Mouse (Mus musculus) liver, adult (tissue): Measurements from ENCODE around the gene Adk.

Experiments used
- GATA4 ChIP-seq: IDR thresholded peaks from 2 replicates; pipeline ENCODE4 v1.6.1; 2014; ENCODE audit warnings: mild to moderate bottlenecking, low read length; ENCODE audit not compliant: insufficient replicate concordance

The Adk gene

DNA sequence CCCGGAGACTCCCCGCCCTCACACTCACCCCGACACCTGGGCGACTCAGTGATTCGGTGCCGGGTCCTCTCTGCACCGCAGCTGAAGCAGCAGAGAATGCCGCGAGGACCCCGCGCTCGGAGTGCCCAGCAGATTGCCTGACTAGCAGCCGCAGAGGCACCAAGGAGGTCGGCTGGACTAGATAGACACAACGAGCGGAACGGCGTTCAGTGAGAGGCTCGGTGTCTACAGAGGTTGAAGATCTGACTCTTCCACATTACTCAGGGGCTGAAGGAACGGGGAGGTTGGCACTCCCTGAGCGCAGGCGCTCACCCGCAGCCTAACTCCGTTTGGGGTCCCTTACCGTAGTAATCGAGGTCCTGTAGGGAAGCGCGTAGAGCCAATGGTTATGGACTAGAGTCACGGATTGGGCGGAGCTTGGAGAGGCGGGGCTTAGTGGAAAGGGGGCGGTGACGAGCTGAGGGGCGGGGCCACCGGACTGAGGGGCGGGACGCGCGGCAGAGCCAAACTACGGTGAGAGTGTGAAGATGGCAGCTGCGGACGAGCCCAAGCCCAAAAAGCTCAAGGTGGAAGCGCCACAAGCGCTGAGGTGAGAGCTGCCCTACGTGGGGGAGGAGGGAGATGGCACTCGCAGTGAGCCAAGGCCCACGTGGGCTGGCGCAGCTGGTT, at the start of gene Adk, which contains the start of gene Ap3m1:
Gene Adk, plus strand, starts transcription at position 463 of the 669 bp plus-strand sequence.
Gene Ap3m1, minus strand, starts transcription at position 397 of the 669 bp plus-strand sequence.
- peak; percentile 75; the same call in 1 of the 2 replicates for TF ChIP-seq GATA4

DNA sequence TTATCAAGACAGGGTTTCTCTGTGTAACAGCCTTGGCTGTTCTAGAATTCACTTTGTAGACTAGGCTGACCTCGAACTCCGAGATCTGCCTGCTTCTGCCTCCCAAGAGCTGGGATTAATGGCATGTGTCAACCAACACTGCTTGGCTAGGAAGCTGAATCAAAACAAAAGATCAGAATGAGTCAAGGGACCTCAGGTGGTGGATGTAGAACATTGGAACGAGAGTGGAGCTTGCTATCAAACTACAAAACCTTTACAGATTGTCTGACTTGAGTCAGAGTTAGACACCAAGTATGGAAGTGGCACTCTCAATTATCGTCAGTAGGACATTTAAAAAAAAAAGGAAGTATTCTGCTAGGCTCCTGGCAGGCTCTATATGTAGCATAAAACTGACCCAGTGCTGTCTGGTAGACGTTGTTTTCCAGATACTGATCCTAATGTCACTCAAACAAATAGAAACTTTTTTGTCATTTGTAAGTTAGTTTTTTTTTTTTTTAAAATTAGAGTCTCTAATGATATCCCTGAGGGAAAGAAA, 38.5 kb upstream of the Adk start:
- TF ChIP-seq GATA4 = no peak

DNA sequence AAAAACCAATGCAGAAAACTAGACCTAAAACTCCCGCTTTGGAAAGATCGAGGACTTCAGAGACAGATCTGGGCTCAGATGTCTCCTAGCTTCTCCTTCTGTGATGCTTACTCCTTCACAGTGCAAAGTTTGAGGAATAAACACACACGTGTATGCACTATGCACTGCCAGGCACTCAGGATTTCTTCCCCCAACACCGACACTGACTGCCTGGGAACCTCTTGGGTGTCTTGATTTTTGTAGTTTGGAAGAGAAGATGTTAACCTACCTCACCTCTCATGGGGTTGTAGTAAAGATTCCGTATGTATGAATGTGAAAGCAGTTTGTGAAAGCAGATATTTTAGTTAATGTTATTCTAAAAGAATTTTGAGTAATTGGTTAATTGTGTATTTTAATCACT, 34.5 kb upstream of the Adk start:
- no peak for TF ChIP-seq GATA4

DNA sequence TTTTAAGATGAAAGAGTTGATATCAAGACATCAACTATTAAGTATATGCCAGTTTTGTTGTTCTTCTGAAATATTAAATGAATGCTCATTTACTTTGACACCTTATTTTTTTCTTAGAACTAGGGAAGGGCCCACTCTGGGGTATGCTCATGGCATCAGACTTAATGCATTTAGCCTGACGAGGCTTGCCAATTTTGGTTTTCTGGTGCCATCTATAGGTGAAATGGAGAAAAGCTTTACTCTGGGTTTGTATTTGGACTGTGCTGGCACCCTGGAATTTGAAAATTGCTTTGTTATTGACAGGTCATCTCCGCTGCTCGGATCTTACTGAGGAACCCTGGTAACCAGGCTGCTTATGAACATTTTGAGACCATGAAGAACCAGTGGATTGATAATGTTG, 33.4 kb upstream of the Adk start:
- no peak for TF ChIP-seq GATA4

DNA sequence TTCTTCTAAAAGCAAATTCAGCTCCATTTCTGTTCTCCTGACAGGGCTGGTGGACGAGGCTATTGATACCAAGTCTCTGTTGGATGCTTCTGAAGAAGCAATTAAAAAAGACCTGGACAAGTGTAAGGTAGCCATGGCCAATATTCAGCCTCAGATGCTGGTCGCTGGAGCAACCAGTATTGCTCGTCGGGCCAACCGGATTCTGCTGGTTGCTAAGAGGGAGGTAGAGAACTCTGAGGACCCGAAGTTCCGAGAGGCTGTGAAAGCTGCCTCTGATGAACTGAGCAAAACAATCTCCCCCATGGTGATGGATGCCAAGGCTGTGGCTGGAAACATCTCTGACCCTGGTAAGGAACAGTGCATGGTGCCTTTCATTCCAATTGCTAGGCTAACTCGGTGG, 31.9 kb upstream of the Adk start:
- TF ChIP-seq GATA4 = no peak

DNA sequence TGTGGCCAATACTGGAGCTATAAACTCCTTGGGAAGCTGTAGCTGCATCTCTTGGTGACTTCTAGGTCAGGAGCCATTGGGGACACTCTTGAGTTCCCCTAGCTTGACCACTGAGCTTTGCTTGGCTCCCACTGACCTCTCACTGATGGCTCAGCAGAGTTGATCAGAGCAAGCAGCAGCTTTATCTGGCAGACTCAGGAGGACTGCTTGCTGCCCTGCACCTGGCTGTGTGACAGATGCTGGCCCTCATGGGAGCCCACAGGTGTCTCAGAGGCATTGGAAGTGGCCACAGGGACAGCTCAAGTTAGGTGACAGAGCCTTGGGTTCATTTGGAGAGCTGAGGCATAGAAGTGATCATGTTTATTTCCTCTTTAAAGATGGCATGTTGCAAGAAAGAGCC, 24.8 kb upstream of the Adk start:
- TF ChIP-seq GATA4 = no peak

DNA sequence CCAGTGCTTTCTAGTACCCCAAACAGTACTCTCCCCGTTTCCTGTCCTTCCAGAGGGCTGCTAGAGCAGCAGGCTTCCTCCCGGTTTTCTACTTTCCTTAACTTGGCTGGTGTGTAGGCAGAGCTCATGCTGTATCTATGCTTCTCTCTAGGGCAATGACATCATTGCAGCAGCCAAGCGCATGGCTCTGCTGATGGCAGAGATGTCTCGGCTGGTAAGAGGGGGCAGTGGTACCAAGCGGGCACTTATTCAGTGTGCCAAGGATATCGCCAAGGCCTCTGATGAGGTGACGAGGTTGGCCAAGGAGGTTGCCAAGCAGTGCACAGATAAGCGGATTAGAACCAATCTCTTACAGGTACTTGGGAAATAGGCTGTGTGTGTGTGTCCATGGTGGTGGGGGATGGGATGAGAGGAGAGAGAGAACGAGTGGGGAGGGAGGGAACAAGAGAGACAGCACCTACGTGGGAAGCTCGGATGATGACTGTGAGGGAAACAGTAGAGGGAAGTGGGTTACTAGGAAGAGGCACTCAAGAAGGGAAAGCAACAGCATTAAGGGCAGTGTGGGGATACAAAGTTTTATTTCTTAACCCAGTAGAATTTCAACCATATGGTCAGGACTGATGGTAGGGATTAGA, 23.2 kb upstream of the Adk start:
- no peak for TF ChIP-seq GATA4

DNA sequence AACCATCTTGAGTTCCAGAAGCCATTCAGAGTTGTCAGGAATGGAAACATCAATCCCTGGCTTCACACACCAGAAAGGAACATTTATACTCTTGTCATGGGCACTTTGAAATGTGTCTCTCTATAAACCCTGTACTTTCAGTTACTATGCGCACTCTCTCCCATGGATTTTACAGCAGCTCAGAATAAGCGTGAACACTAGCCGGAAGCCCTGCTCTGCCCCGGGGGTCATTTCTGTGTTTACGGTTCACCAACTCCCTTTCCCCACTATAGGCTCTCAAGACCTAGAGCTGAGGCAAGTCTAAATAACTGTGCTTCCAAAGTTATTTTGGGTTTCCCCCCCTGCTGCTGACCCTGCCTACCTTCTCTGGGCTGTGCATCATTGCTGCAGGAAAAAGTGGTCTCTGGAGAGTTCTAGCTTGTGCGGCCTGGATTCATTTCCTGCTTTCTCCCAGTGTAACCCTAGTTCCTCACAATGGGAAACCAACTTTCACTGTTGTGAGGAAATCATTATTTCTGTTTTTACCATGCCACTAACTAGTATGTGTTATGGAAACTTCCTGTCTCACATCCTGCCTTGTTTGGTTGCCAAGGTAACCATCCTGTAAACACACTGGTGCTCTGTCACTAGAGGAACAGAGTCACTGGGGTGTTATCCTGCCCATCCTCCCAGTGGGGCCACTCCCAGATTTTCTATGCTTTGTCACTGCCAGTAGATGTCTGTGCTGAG, 20.4 kb upstream of the Adk start:
- TF ChIP-seq GATA4 = no peak

DNA sequence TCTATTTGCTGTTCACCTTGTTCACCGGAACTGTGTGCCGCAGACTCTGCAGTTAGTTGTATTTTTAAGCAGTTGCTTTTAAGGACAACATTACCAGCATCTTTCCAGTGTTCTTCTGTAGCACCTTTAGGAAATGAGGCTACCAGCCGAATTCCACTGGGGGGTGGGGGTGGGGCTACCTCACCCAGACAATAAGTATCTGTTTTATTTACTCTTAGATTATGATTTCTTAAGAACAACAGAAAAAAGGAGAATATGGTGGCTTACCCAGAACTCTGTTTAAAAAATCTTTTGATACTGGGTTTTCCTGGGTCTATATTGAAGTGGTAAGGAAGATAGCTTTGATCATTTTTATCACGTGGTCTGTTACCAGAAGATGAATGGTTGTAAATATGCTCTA, 18.1 kb upstream of the Adk start:
- TF ChIP-seq GATA4 = no peak

DNA sequence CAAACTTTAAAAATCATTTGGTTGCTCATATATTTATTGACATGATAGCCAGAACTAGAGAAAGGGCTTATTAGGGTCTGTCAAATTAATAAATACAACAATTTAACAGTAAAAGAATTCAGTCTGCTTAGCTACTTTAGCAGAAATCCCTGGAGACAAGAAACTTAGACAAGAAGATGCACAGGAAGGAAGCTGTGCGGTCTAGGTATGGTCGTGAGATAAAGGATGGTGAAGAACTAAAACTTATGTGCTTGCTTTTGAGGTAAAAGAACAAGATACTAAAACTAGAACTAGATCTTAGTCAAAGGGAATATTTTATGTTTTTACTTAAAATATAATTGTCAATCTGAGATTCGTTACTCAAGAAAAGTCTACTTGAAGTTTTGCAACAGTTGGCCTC, 17.6 kb upstream of the Adk start:
- TF ChIP-seq GATA4 = no peak

DNA sequence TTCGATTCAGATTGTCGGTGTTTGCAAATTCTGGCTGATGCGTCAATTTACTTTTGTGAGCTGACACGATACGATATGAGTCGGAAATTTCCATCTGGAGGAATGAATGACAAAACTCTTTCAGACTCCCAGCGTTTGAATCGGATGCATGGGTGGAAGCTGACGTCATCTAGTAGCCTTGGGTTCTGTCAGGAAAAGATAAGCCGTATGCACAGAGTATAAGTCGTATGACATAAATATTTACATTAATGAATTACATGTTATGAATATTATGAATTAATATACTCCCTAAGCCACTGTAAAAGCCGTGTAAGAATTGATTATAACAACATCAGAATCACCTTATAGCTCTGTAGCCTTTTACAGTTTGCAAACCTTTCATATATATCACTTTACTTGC, 13.3 kb upstream of the Adk start:
- no peak for TF ChIP-seq GATA4

DNA sequence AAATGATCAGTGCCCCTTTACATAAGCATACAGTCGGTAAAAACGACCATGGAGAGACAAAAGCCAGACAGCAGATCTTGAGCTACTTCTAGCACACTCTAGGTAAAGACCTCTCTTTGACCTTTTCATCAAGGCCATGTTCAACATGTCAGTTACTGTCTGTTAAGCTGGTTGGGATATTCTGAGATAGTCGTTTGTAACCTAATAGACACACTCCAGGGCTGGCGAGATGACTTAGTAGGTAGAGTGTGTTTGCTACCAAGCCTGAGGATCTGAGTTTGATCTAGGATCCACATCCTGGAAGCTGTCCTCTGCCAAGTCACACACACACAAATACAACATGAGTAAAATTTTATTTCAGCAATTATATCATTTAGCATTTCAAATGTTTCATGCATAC, 12.8 kb upstream of the Adk start:
- no peak for TF ChIP-seq GATA4

DNA sequence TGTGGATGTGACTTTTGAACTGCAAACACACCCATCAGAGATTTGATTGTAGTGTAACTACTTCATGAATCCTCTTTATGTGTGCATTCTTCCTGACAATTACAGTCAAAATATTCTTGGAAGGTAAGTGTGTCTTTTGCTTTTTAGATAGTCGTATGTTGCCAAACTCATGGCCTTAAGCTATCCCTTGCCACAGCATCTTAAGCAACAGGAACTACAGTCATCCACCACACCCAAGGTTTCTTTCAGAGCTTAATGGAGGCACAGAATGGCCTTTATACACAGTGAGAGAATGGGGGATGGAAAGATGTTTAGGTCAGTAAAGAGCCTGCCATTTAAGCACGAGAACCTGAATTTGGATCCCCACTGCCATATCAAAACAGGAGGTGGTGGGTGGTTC, 4.5 kb upstream of the Adk start:
- no peak for TF ChIP-seq GATA4

DNA sequence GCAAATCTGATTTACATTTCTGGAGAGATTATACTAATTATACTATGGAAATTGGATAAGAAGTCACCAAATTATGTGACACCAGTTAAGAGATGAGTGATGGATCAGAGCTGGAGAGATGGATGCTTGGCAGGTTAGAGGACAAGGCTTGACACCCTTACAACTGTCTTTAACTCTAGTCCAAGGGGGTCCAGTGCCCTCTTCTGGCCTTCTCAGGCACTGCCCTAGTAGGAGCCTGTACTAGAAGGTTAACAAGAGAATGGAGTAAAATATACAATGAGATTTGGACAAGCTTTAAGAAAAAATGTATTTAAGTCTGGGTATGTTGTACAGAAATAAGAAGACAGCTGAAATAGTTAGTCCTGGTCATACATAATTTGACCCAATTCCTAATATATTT, 3.5 kb upstream of the Adk start:
- TF ChIP-seq GATA4 = no peak

DNA sequence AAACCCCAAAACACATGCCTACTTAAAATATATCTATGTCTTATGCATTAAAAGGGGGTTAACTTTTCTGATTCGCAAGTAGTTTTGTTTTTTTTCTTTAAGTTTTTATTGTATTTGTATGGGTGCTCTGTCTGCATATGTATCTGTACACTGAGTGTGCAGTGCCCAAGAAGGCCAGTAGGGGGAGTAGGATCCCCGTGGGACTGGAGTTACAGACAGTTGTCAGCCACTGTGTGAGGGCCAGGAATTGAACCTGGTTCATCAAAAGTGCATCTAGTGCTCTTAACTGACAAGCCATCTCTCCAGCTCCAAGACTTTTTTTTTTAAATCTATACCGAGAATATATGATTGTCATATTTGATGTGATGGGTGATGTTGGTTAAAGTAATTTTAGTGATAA, 1.6 kb upstream of the Adk start:
- no peak for TF ChIP-seq GATA4
